Mouse (Mus musculus) megakaryocyte, embryonic 14.5 days (primary cell): ENCODE results near the gene Tmem238.

Experiments
- FLI1 ChIP-seq: IDR thresholded peaks from 2 replicates; pipeline ENCODE4 v1.6.1; 2012; ENCODE audit warnings: low read length, inconsistent platforms, mixed read lengths
- GATA1 ChIP-seq: IDR thresholded peaks from 3 replicates; pipeline ENCODE4 v1.6.1; 2012; ENCODE audit warnings: mixed read lengths, low read length, inconsistent platforms, borderline replicate concordance

GRCm38 (mm10) chr7:4825365-4825764 lies 35.9 kb upstream of the Tmem238 start:
- no peak for TF ChIP-seq GATA1
- TF ChIP-seq FLI1, result no peak
